Mouse (Mus musculus): Measurements from ENCODE around the gene Fxyd7.

The Fxyd7 gene

GRCm38 (mm10) chr7:31076492-31076891, 25.2 kb upstream of the Fxyd7 start, which contains the start of gene Fxyd3:
TSS of gene Fxyd3 (minus strand) at chr7:31076704.
- DNase-seq (ENCODE audit: low spot score), result peak; percentile 59

- no peak for DNase-seq (ENCODE audit: low spot score)
Observed at GRCm38 (mm10) chr7:31074713-31075069, 23.4 kb upstream of the Fxyd7 start.

- no peak for DNase-seq (ENCODE audit: low spot score)
Observed at GRCm38 (mm10) chr7:31074061-31074712, 22.9 kb upstream of the Fxyd7 start.

- no peak for DNase-seq (ENCODE audit: low spot score)
Observed at GRCm38 (mm10) chr7:31073546-31073945, 22.3 kb upstream of the Fxyd7 start.

- DNase-seq (ENCODE audit: low spot score), result no peak
Observed at GRCm38 (mm10) chr7:31072326-31072725, 21.1 kb upstream of the Fxyd7 start.

GRCm38 (mm10) chr7:31070324-31070723, 19.1 kb upstream of the Fxyd7 start:
- DNase-seq (ENCODE audit: low spot score), result no peak

- no peak for DNase-seq (ENCODE audit: low spot score)
Observed at GRCm38 (mm10) chr7:31069491-31069890, 18.2 kb upstream of the Fxyd7 start.

- no peak for DNase-seq (ENCODE audit: low spot score)
Observed at GRCm38 (mm10) chr7:31067836-31068235, 16.6 kb upstream of the Fxyd7 start.

GRCm38 (mm10) chr7:31063074-31063560, 11.8 kb upstream of the Fxyd7 start:
- DNase-seq (ENCODE audit: low spot score), result no peak

GRCm38 (mm10) chr7:31060621-31061010, 9.3 kb upstream of the Fxyd7 start:
- DNase-seq (ENCODE audit: low spot score), result no peak

GRCm38 (mm10) chr7:31059919-31060620, 8.8 kb upstream of the Fxyd7 start:
- DNase-seq (ENCODE audit: low spot score), result no peak

GRCm38 (mm10) chr7:31059108-31059507, 7.8 kb upstream of the Fxyd7 start, which contains the start of gene Lgi4:
TSS of gene Lgi4 (plus strand) at chr7:31059342.
- DNase-seq (ENCODE audit: low spot score), result peak; percentile 89

GRCm38 (mm10) chr7:31058211-31058610, 6.9 kb upstream of the Fxyd7 start:
- no peak for DNase-seq (ENCODE audit: low spot score)

- no peak for DNase-seq (ENCODE audit: low spot score)
Observed at GRCm38 (mm10) chr7:31057730-31058129, 6.5 kb upstream of the Fxyd7 start.

GRCm38 (mm10) chr7:31057071-31057470, 5.8 kb upstream of the Fxyd7 start, which contains the start of gene Fxyd1:
TSS of gene Fxyd1 (minus strand) at chr7:31057199.
- DNase-seq (ENCODE audit: low spot score), result no peak

- no peak for DNase-seq (ENCODE audit: low spot score)
Observed at GRCm38 (mm10) chr7:31056448-31056847, 5.2 kb upstream of the Fxyd7 start.

- no peak for DNase-seq (ENCODE audit: low spot score)
Observed at GRCm38 (mm10) chr7:31055883-31056282, 4.6 kb upstream of the Fxyd7 start.

- DNase-seq (ENCODE audit: low spot score), result peak; percentile 76
Observed at GRCm38 (mm10) chr7:31055354-31055824, 4.1 kb upstream of the Fxyd7 start.

GRCm38 (mm10) chr7:31054661-31055320, 3.5 kb upstream of the Fxyd7 start:
- DNase-seq (ENCODE audit: low spot score), result no peak

GRCm38 (mm10) chr7:31053882-31054447, 2.7 kb upstream of the Fxyd7 start:
- no peak for DNase-seq (ENCODE audit: low spot score)

GRCm38 (mm10) chr7:31052636-31053434, 1.6 kb upstream of the Fxyd7 start:
- peak; percentile 47 for DNase-seq (ENCODE audit: low spot score)

- DNase-seq (ENCODE audit: low spot score), result no peak
Observed at GRCm38 (mm10) chr7:31052251-31052635, 976 bp upstream of the Fxyd7 start.
